Mouse (Mus musculus) Patski (cell line): ENCODE measurements around the gene Kifc3. TPM values are rescaled to one million over a fixed set of nuclear protein-coding genes. Genes with fewer than 3 reads are reported as not detected.

Source experiments
- ATAC-seq: fragments of 100-300 bp; one replicate; pipeline ENCODE4 v1.8.0; 2021
- CTCF ChIA-PET: fragments of 350-600 bp; sonication (Branson Sonifier 250); formaldehyde crosslinking; loops from one replicate; lab custom pipeline; 2022; ENCODE audit warnings: inconsistent platforms; lab: Charles Lee
- POLR2A ChIA-PET: fragments of 350-600 bp; sonication (Branson Sonifier 250); formaldehyde crosslinking; loops from one replicate; lab custom pipeline; 2022; ENCODE audit warnings: antibody characterized with exemption, inconsistent platforms; lab: Charles Lee
- DNase-seq: peaks from one replicate; pipeline ENCODE4 v3.0.0-alpha.2; 2011; ENCODE audit warnings: low read depth, low spot score
- H3K27me3 ChIP-seq: fragments of 371-371 bp; one replicate; pipeline ENCODE4 v1.5.1; 2021
- CTCF ChIP-seq: fragments of 100-300 bp; IDR thresholded peaks from one replicate; pipeline ENCODE4 v1.5.1; 2021
- in situ Hi-C: fragments of 300-500 bp; cut with MboI; formaldehyde crosslinking; loops from 3 replicates; pipeline ENCODE4 v1.11.1; 2018; ENCODE audit warnings: low pct_unique_long_range_greater_than_20kb, mixed read lengths
- polyA plus RNA-seq: library from polyadenylated mRNA; unstranded; gene quantifications from one replicate; pipeline ENCODE4 v1.2.3, GENCODE M21; 2021

Gene Kifc3
- polyA plus RNA-seq, 1 experiment from 2014 or later = 158 TPM

- no peak for TF ChIP-seq CTCF
- DNase-seq (no peak), ATAC-seq (no peak)
- H3K27me3 ChIP-seq = no peaks in the 10 kb centered on the region
- in situ Hi-C loops = no loop called here
- POLR2A ChIA-PET = interaction anchor here (1.0 to 1.1 kb wide), 2 partner anchors 9 to 12 kb away, joined by 3 read pairs; no protein-coding TSS in a partner anchor
- CTCF ChIA-PET = interaction anchor here (1.0 to 1.4 kb wide), 2 partner anchors 45 to 151 kb away, joined by 3 to 5 read pairs; no protein-coding TSS in a partner anchor
Observed at GRCm38 (mm10) chr8:95093574-95093973, 109.0 kb downstream of the Kifc3 start.

GRCm38 (mm10) chr8:95085432-95086141 is 117.0 kb downstream of the Kifc3 start:
- no peak for TF ChIP-seq CTCF
- in situ Hi-C loops = no loop called here
- H3K27me3 ChIP-seq = no peaks in the 10 kb centered on the region
- DNase-seq (no peak), ATAC-seq (no peak)
- ChIA-PET POLR2A (interaction anchor here (0.5 kb wide), 1 partner anchor 217 kb away, joined by 3 read pairs; no protein-coding TSS in a partner anchor), CTCF (interaction anchor here (1.4 kb wide), 1 partner anchor 10 kb away, joined by 3 read pairs; no protein-coding TSS in a partner anchor)

GRCm38 (mm10) chr8:95084744-95085431 is 117.7 kb downstream of the Kifc3 start:
- POLR2A ChIA-PET = interaction anchor here (0.6 kb wide), 1 partner anchor 10 kb away, joined by 3 read pairs; no protein-coding TSS in a partner anchor
- no peaks in the 10 kb centered on the region for H3K27me3 ChIP-seq
- DNase-seq = no peak
- CTCF ChIA-PET = interaction anchor here (1.4 kb wide), 1 partner anchor 11 kb away, joined by 3 read pairs; no protein-coding TSS in a partner anchor
- ATAC-seq = no peak
- in situ Hi-C loops = loop anchor here (5.0 kb wide), 1 partner anchor 138 kb away; no protein-coding TSS in a partner anchor
- TF ChIP-seq CTCF = no peak

- in situ Hi-C loops = loop anchor here (5.0 kb wide), 1 partner anchor 137 kb away; no protein-coding TSS in a partner anchor
- H3K27me3 ChIP-seq = no peaks in the 10 kb centered on the region
- ChIA-PET CTCF (no interaction called here), POLR2A (interaction anchor here (0.6 kb wide), 1 partner anchor 10 kb away, joined by 3 read pairs; no protein-coding TSS in a partner anchor)
- ATAC-seq = no peak
- no peak for TF ChIP-seq CTCF
- DNase-seq = no peak
Observed at GRCm38 (mm10) chr8:95084261-95084660, 118.4 kb downstream of the Kifc3 start.

GRCm38 (mm10) chr8:95081650-95082049 is 121.0 kb downstream of the Kifc3 start:
- no peak for TF ChIP-seq CTCF
- ChIA-PET CTCF (interaction anchor here (1.0 to 2.5 kb wide), 5 partner anchors 10 to 134 kb away, joined by 3 to 10 read pairs (median 4); no protein-coding TSS in a partner anchor), POLR2A (interaction anchor here (0.9 to 1.0 kb wide), 2 partner anchors 12 to 55 kb away, joined by 3 read pairs; no protein-coding TSS in a partner anchor)
- ATAC-seq = no peak
- H3K27me3 ChIP-seq = no peaks in the 10 kb centered on the region
- DNase-seq = no peak
- in situ Hi-C loops = loop anchor here (5.0 kb wide), 1 partner anchor 134 kb away; no protein-coding TSS in a partner anchor

GRCm38 (mm10) chr8:95080381-95081341 is 122.0 kb downstream of the Kifc3 start, which contains the start of gene Katnb1:
Gene Katnb1, plus strand, starts transcription at chr8:95081186.
- in situ Hi-C loops = loop anchor here (5.0 kb wide), 1 partner anchor 133 kb away; no protein-coding TSS in a partner anchor
- POLR2A ChIA-PET = no interaction called here
- CTCF ChIA-PET = interaction anchor here (0.6 to 2.5 kb wide), 5 partner anchors 11 to 133 kb away, joined by 3 to 10 read pairs (median 3); no protein-coding TSS in a partner anchor
- DNase-seq (peak; percentile 100), ATAC-seq (peak; percentile 95)
- TF ChIP-seq CTCF = no peak
- H3K27me3 ChIP-seq = no peaks in the 10 kb centered on the region

GRCm38 (mm10) chr8:95079305-95079704 is 123.3 kb downstream of the Kifc3 start:
- no peak for TF ChIP-seq CTCF
- CTCF ChIA-PET = no interaction called here
- DNase-seq (no peak), ATAC-seq (no peak)
- POLR2A ChIA-PET = no interaction called here
- H3K27me3 ChIP-seq = no peaks in the 10 kb centered on the region
- in situ Hi-C loops = no loop called here

GRCm38 (mm10) chr8:95078055-95078454 is 124.6 kb downstream of the Kifc3 start:
- no peak for TF ChIP-seq CTCF
- POLR2A ChIA-PET = interaction anchor here (0.6 kb wide), 1 partner anchor 58 kb away, joined by 3 read pairs; no protein-coding TSS in a partner anchor
- no peaks in the 10 kb centered on the region for H3K27me3 ChIP-seq
- ATAC-seq (no peak), DNase-seq (no peak)
- in situ Hi-C loops = no loop called here
- CTCF ChIA-PET = interaction anchor here (1.2 to 1.4 kb wide), 2 partner anchors 13 to 129 kb away, joined by 3 to 4 read pairs; no protein-coding TSS in a partner anchor

GRCm38 (mm10) chr8:95076151-95076550 is 126.5 kb downstream of the Kifc3 start:
- no peak for TF ChIP-seq CTCF
- no peaks in the 10 kb centered on the region for H3K27me3 ChIP-seq
- in situ Hi-C loops = no loop called here
- ATAC-seq (no peak), DNase-seq (no peak)
- POLR2A ChIA-PET = no interaction called here
- CTCF ChIA-PET = interaction anchor here (1.4 kb wide), 1 partner anchor 22 kb away, joined by 3 read pairs; no protein-coding TSS in a partner anchor
